Mouse (Mus musculus): ENCODE measurements around the gene Prrc2b.

- TF ChIP-seq POLR2A (IDR thresholded peaks at IDR 0.05; ENCODE audit: low read depth, low read length) (no peak), CTCF (IDR thresholded peaks at IDR 0.05; ENCODE audit: borderline replicate concordance, insufficient read depth, low read length) (no peak)
Measured at GRCm38 (mm10) chr2:32162102-32162501, 11.2 kb downstream of the Prrc2b start.

Data from embryonic fibroblast, embryonic 13.5 days (primary cell).